Mouse (Mus musculus) kidney, adult 2 months (tissue): ENCODE measurements at regions not wholly inside any gene's neighbourhood (a gene's known extent, or its start where the extent isn't known, plus 50 kb on each side); places are given as distances from the start of the nearest gene placed in this dataset.

Experiments used
- CTCF ChIP-seq: fragments of 200-500 bp; conservative IDR thresholded peaks from 2 replicates; pipeline ENCODE4 v1.5.1; 2011; ENCODE audit warnings: low read depth, mild to moderate bottlenecking, control low read depth, low read length, moderate library complexity, mixed read lengths; ENCODE audit not compliant: insufficient read depth, insufficient read length
- POLR2A ChIP-seq: fragments of 200-500 bp; IDR thresholded peaks from one replicate; pipeline ENCODE4 v1.6.1; 2011; ENCODE audit warnings: low read depth, low read length, control low read depth

GRCm38 (mm10) chr4:47931464-47931863, 113.5 kb upstream of the Nr4a3 start:
- no peak for TF ChIP-seq CTCF
- TF ChIP-seq POLR2A = no peak
